ENCODE assay signal across 8 mouse cellular contexts in the genomic region with DNA sequence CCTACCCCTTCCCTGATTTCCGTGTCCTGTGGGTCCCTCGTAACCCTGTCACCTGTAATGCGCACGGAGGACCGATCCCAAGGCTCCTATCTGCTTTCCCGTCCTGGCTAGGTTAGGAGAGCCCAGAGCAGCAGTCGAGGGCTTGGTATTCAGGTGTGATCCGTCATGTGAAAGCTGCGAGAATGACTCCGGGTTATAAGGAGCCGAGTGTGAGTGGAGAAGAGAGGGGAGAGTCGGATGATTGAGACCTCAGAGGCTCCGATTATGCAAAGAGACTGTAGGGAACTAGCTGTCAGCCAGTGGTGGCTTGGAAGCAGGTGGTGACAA. TPM values are rescaled to one million over a fixed set of nuclear protein-coding genes. Genes with fewer than 3 reads are reported as not detected.
A peak's percentile ranks its signal among the peaks of the same experiment; 100 is the strongest.
DNase-seq lines count a peak whose midpoint lies in the region; ATAC-seq and TF ChIP-seq lines count a peak whose summit lies in the region.

No protein-coding gene starts in this region.

- H3K27ac ChIP-seq in gastrocnemius, adult 2 months = peak overlapping the region; percentile 90
- H3K27ac ChIP-seq in forebrain, embryonic 15.5 days (replicated peaks) = peak overlapping the region; percentile 73
- peak overlapping the region; percentile 7 for H3K27ac ChIP-seq in liver, embryonic 16.5 days (ENCODE audit: low read length)

- intact Hi-C loops in gastrocnemius, adult 2 months (cut with DNase I) = loop anchor here (1.0 to 10.0 kb wide), 2 partner anchors 17 to 710 kb away; partner anchors contain the start of genes Cacybp and Rc3h1
- intact Hi-C loops in gastrocnemius, postnatal 14 days (cut with DNase I; ENCODE audit: low total_unique reads) = loop anchor here (2.0 kb wide), 1 partner anchor 18 kb away; the partner anchor contains the start of gene Cacybp
- intact Hi-C loops in left cerebral cortex, postnatal 36 days (cut with DNase I) = loop anchor here (2.0 kb wide), 1 partner anchor 18 kb away; the partner anchor contains the start of gene Cacybp

- H3K9ac ChIP-seq in forebrain, embryonic 15.5 days (replicated peaks) = peak overlapping the region; percentile 64
- peak overlapping the region; percentile 61 for H3K9ac ChIP-seq in liver, embryonic 16.5 days (ENCODE audit: low read depth, low read length)

- no peak for DNase-seq in gastrocnemius, adult 2 months
- no peak for DNase-seq in gastrocnemius, postnatal 14 days
- DNase-seq in left cerebral cortex, postnatal 36 days (ENCODE audit: low spot score in 2 of 2) = no peak
- DNase-seq in layer of hippocampus, adult 18-20 months (ENCODE audit: low spot score in 2 of 2) = no peak
- DNase-seq in cerebellum, adult 11-12 months = no peak

- H3K4me1 ChIP-seq in E14TG2a.4 (replicated peaks; ENCODE audit: low read depth, low read length) = peaks cover 7% of the 10 kb centered on the region
- peaks cover 13% of the 10 kb centered on the region for H3K4me1 ChIP-seq in forebrain, embryonic 15.5 days
- peaks cover 13% of the 10 kb centered on the region for H3K4me1 ChIP-seq in liver, embryonic 16.5 days (ENCODE audit: control insufficient read depth, low read depth, low read length)

- WGBS in forebrain, embryonic 15.5 days = 0% methylated on average over 13 of the region's 13 CpGs
- 0% methylated on average over 13 of the region's 13 CpGs for WGBS in liver, embryonic 16.5 days (ENCODE audit: insufficient replicate concordance)

- peak overlapping the region; percentile 87 for H3K4me3 ChIP-seq in gastrocnemius, adult 2 months
- H3K4me3 ChIP-seq in E14TG2a.4 (replicated peaks; ENCODE audit: low read length) = peak overlapping the region; percentile 100
- peak overlapping the region; percentile 64 for H3K4me3 ChIP-seq in forebrain, embryonic 15.5 days
- peak overlapping the region; percentile 69 for H3K4me3 ChIP-seq in liver, embryonic 16.5 days (ENCODE audit: low read depth, low read length)

- H3K9me3 ChIP-seq in E14TG2a.4 (ENCODE audit: low read length) = peaks cover 43% of the 10 kb centered on the region
- H3K9me3 ChIP-seq in forebrain, embryonic 15.5 days = no peaks in the 10 kb centered on the region
- H3K9me3 ChIP-seq in liver, embryonic 16.5 days (replicated peaks; ENCODE audit: control insufficient read depth, low read length) = no peaks in the 10 kb centered on the region

- TF ChIP-seq CTCF in gastrocnemius, adult 2 months (IDR thresholded peaks at IDR 0.05) = no peak
- no peak for TF ChIP-seq CTCF in E14TG2a.4 (conservative IDR thresholded peaks at IDR 0.05; ENCODE audit: low read length)

- H3K27me3 ChIP-seq in E14TG2a.4 (ENCODE audit: insufficient read depth, low read length) = no peaks in the 10 kb centered on the region
- H3K27me3 ChIP-seq in forebrain, embryonic 15.5 days = no peaks in the 10 kb centered on the region
- no peaks in the 10 kb centered on the region for H3K27me3 ChIP-seq in liver, embryonic 16.5 days (ENCODE audit: control insufficient read depth, insufficient read depth, low read depth, low read length)

- H3K36me3 ChIP-seq in E14TG2a.4 (ENCODE audit: insufficient read depth, low read length) = peaks cover 42% of the 10 kb centered on the region
- peaks cover 19% of the 10 kb centered on the region for H3K36me3 ChIP-seq in forebrain, embryonic 15.5 days
- H3K36me3 ChIP-seq in liver, embryonic 16.5 days (ENCODE audit: control insufficient read depth, insufficient read depth) = peaks cover 2% of the 10 kb centered on the region

- ATAC-seq in forebrain, embryonic 15.5 days (replicated peaks) = no peak
- ATAC-seq in liver, embryonic 16.5 days (ENCODE audit: low read depth) = peak; percentile 15

- peak overlapping the region; percentile 57 for H3K4me2 ChIP-seq in forebrain, embryonic 15.5 days (replicated peaks)
- H3K4me2 ChIP-seq in liver, embryonic 16.5 days (ENCODE audit: low read depth, low read length) = peak overlapping the region; percentile 88

RNA-seq across cellular contexts. Expression of gene Mrps14, which starts 0.3 kb away (rescaled TPM):
- total RNA-seq in gastrocnemius, adult 2 months (2021) = 10 to 100 TPM; 64.7 to 88.5 TPM
- 10 to 100 TPM; 76.2 to 80.1 TPM for total RNA-seq in gastrocnemius, postnatal 14 days (2021)
- 178 and 182 TPM in 2 replicates for polyA plus RNA-seq in forebrain, embryonic 15.5 days (2015; fragmentation: Nextera tagmentation; extraction: Ambion mirVana)
- 152 and 164 TPM in 2 replicates for polyA plus RNA-seq in liver, embryonic 16.5 days (2015; fragmentation: Nextera tagmentation; extraction: Ambion mirVana)
- 10 to 100 TPM; 63.1 to 71.3 TPM for total RNA-seq in left cerebral cortex, postnatal 36 days (2021)
- total RNA-seq in layer of hippocampus, adult 18-20 months (2021) = 10 to 100 TPM; 68.8 to 73.8 TPM

RNA-seq across cellular contexts. Expression of gene Cacybp, which starts 17.4 kb away (rescaled TPM):
- total RNA-seq in gastrocnemius, adult 2 months (2021) = 10 to 100 TPM; 50.1 to 65.8 TPM
- total RNA-seq in gastrocnemius, postnatal 14 days (2021) = 10 to 100 TPM; 33.6 to 37.9 TPM
- polyA plus RNA-seq in forebrain, embryonic 15.5 days (2015; fragmentation: Nextera tagmentation; extraction: Ambion mirVana) = 284 and 296 TPM in 2 replicates
- 87.0 and 94.7 TPM in 2 replicates for polyA plus RNA-seq in liver, embryonic 16.5 days (2015; fragmentation: Nextera tagmentation; extraction: Ambion mirVana)
- 10 to 100 TPM; 83.1 to 88.2 TPM for total RNA-seq in left cerebral cortex, postnatal 36 days (2021)
- 10 to 100 TPM; 88.5 to 95.7 TPM for total RNA-seq in layer of hippocampus, adult 18-20 months (2021)

RNA-seq across cellular contexts. Expression of gene Tnn, which starts 41.9 kb away (rescaled TPM):
- total RNA-seq in gastrocnemius, adult 2 months (2021) = not detected
- under 1 TPM in 1 of 2 experiments, not detected in 1; 0.04 TPM for total RNA-seq in gastrocnemius, postnatal 14 days (2021)
- 0.05 TPM in 1 of 2 replicates, not detected in the other for polyA plus RNA-seq in forebrain, embryonic 15.5 days (2015; fragmentation: Nextera tagmentation; extraction: Ambion mirVana)
- polyA plus RNA-seq in liver, embryonic 16.5 days (2015; fragmentation: Nextera tagmentation; extraction: Ambion mirVana) = 0.05 TPM in 1 of 2 replicates, not detected in the other
- total RNA-seq in left cerebral cortex, postnatal 36 days (2021) = under 1 TPM; 0.22 to 0.23 TPM
- total RNA-seq in layer of hippocampus, adult 18-20 months (2021) = under 1 TPM in 1 of 2 experiments, not detected in 1; 0.08 TPM

Comparison
In these comparisons a context has a peak if more than half of its experiments do, and no peak if none do; other contexts are left out.
1. H3K27ac ChIP-seq: peak in every context shown above with its lines; median percentile 90 in gastrocnemius, adult 2 months; 73 in forebrain, embryonic 15.5 days; 7 in liver, embryonic 16.5 days.